ENCODE assay signal across 8 mouse cellular contexts in genomic region chr1:134361857-134362212, GRCm38 (mm10). TPM values are rescaled to one million over a fixed set of nuclear protein-coding genes. Genes with fewer than 3 reads are reported as not detected.
DNase-seq lines count a peak whose midpoint lies in the region; ATAC-seq and TF ChIP-seq lines count a peak whose summit lies in the region.

Tmem183a (minus strand) TSS chr1:134361979.

- TF ChIP-seq EP300 in ES-Bruce4 (IDR thresholded peaks at IDR 0.05; ENCODE audit: insufficient read depth, low read depth, low read length): no peak

- H3K4me3 ChIP-seq in ES-Bruce4 (ENCODE audit: low read depth, low read length): peak within 1 kb of the TSS; percentile 100
- peak within 1 kb of the TSS; percentile 90 for H3K4me3 ChIP-seq in forebrain, embryonic 14.5 days (ENCODE audit: low read depth, low read length)
- peak within 1 kb of the TSS; percentile 91 for H3K4me3 ChIP-seq in neural tube, embryonic 15.5 days (replicated peaks)

- H3K9ac ChIP-seq in ES-Bruce4 (ENCODE audit: low read depth, poor library complexity, severe bottlenecking): peak within 1 kb of the TSS; percentile 95
- H3K9ac ChIP-seq in forebrain, embryonic 14.5 days (ENCODE audit: low read length): peak within 1 kb of the TSS; percentile 95
- peak within 1 kb of the TSS; percentile 93 for H3K9ac ChIP-seq in neural tube, embryonic 15.5 days (replicated peaks)

- peaks cover 34% of the 10 kb centered on the region for H3K36me3 ChIP-seq in ES-Bruce4 (ENCODE audit: control insufficient read depth, insufficient read depth, low read length, poor library complexity, severe bottlenecking)
- H3K36me3 ChIP-seq in forebrain, embryonic 14.5 days (ENCODE audit: control insufficient read depth, insufficient read depth, low read length): peaks cover 28% of the 10 kb centered on the region
- H3K36me3 ChIP-seq in neural tube, embryonic 15.5 days: peaks cover 20% of the 10 kb centered on the region

- H3K9me3 ChIP-seq in ES-Bruce4 (replicated peaks; ENCODE audit: control insufficient read depth, insufficient read depth, low read length, poor library complexity, severe bottlenecking): no peaks in the 10 kb centered on the region
- no peaks in the 10 kb centered on the region for H3K9me3 ChIP-seq in forebrain, embryonic 14.5 days (replicated peaks; ENCODE audit: control insufficient read depth, low read length)
- H3K9me3 ChIP-seq in neural tube, embryonic 15.5 days (replicated peaks): no peaks in the 10 kb centered on the region

- H3K27me3 ChIP-seq in ES-Bruce4 (ENCODE audit: control insufficient read depth, insufficient read depth, low read length, poor library complexity, severe bottlenecking): no peaks in the 10 kb centered on the region
- H3K27me3 ChIP-seq in forebrain, embryonic 14.5 days (replicated peaks; ENCODE audit: control insufficient read depth, insufficient read depth, low read length): no peaks in the 10 kb centered on the region
- H3K27me3 ChIP-seq in neural tube, embryonic 15.5 days (replicated peaks): no peaks in the 10 kb centered on the region

- peak; percentile 85 for TF ChIP-seq POLR2A in ES-Bruce4 (IDR thresholded peaks at IDR 0.05; ENCODE audit: insufficient read depth, low read length)

- no peaks in the 10 kb centered on the region for H3K4me1 ChIP-seq in ES-Bruce4 (ENCODE audit: control insufficient read depth, insufficient read depth, low read length)
- peaks cover 8% of the 10 kb centered on the region for H3K4me1 ChIP-seq in forebrain, embryonic 14.5 days (ENCODE audit: control insufficient read depth, insufficient read depth, low read length)
- H3K4me1 ChIP-seq in neural tube, embryonic 15.5 days: peaks cover 27% of the 10 kb centered on the region

- TF ChIP-seq CTCF in ES-Bruce4 (IDR thresholded peaks at IDR 0.05; ENCODE audit: low read depth, low read length): no peak

- peak within 1 kb of the TSS; percentile 86 for H3K4me2 ChIP-seq in forebrain, embryonic 14.5 days (ENCODE audit: low read length)
- H3K4me2 ChIP-seq in neural tube, embryonic 15.5 days: peak within 1 kb of the TSS; percentile 85

- intact Hi-C loops in heart, postnatal 14 days (cut with DNase I): loop anchor here (1.0 to 10.0 kb wide), 3 partner anchors 45 to 233 kb away; partner anchors contain the start of genes Cyb5r1 and Klhl12

- peak; percentile 97 for ATAC-seq in cerebellum, adult (ENCODE audit: insufficient number of reproducible peaks, low FRiP score, low TSS enrichment)
- ATAC-seq in forebrain, embryonic 14.5 days: peak; percentile 99
- ATAC-seq in neural tube, embryonic 15.5 days (ENCODE audit: low FRiP score): peak; percentile 97

- peak; percentile 98 for DNase-seq in forebrain, embryonic 14.5 days (ENCODE audit: low spot score)
- DNase-seq in heart, postnatal 14 days: peak; percentile 98 to 99
- DNase-seq in layer of hippocampus, adult 11-12 months (ENCODE audit: low spot score): peak; percentile 95
- peak; percentile 95 to 96 for DNase-seq in lung, adult 18-20 months
- peak; percentile 97 for DNase-seq in testis, postnatal 14 days (ENCODE audit: low spot score)

- 0% methylated on average over 33 of the region's 38 CpGs for WGBS in forebrain, embryonic 14.5 days
- WGBS in neural tube, embryonic 15.5 days: under 1% methylated on average over 38 of the region's 38 CpGs

- H3K27ac ChIP-seq in ES-Bruce4 (ENCODE audit: insufficient read depth, low read length): peak within 1 kb of the TSS; percentile 51
- H3K27ac ChIP-seq in forebrain, embryonic 14.5 days (ENCODE audit: low read depth, low read length): peak within 1 kb of the TSS; percentile 69; the same call in 1 of the 2 replicates
- H3K27ac ChIP-seq in neural tube, embryonic 15.5 days (replicated peaks): peak within 1 kb of the TSS; percentile 87

RNA-seq across cellular contexts. Expression of gene Tmem183a, which starts in this region (rescaled TPM):
- polyA plus RNA-seq in ES-Bruce4 (2011; ENCODE audit: insufficient read depth, insufficient read length, low read depth, missing spikeins): 105 and 110 TPM in 2 replicates
- 150 and 151 TPM in 2 replicates for polyA plus RNA-seq in forebrain, embryonic 14.5 days (2014; fragmentation: Nextera tagmentation; extraction: Ambion mirVana)
- total RNA-seq in heart, postnatal 14 days (2021): 10 to 100 TPM; 22.6 to 22.8 TPM
- polyA plus RNA-seq in neural tube, embryonic 15.5 days (2015; fragmentation: Nextera tagmentation; extraction: Ambion mirVana): 110 and 112 TPM in 2 replicates

Comparison
In these comparisons a context has a peak if more than half of its experiments do, and no peak if none do; other contexts are left out.
1. Peak in every context shown above with its lines: DNase-seq, ATAC-seq, H3K4me3 ChIP-seq and H3K27ac ChIP-seq.